Mouse (Mus musculus) liver, adult 2 months (tissue): ENCODE measurements around the gene Plppr5. TPM values are rescaled to one million over a fixed set of nuclear protein-coding genes. Genes with fewer than 3 reads are reported as not detected.
A peak's percentile ranks its signal among the peaks of the same experiment; 100 is the strongest.

Source experiments
- DNase-seq: peaks from one replicate; pipeline ENCODE4 v3.0.0-alpha.2; 2011; ENCODE audit warnings: low read depth, low spot score; ENCODE audit errors: extremely low read depth
- H3K27ac ChIP-seq: fragments of 200-500 bp; replicated peaks from 2 replicates; pipeline ENCODE4 v1.5.1; 2012; ENCODE audit warnings: low read depth, mild to moderate bottlenecking, control low read depth, inconsistent platforms, low read length; ENCODE audit not compliant: insufficient read depth
- H3K27me3 ChIP-seq: fragments of 200-500 bp; 2 replicates; pipeline ENCODE4 v1.6.1; 2012; ENCODE audit warnings: mild to moderate bottlenecking, moderate library complexity, low read length, inconsistent platforms; ENCODE audit not compliant: control insufficient read depth, insufficient read depth
- H3K36me3 ChIP-seq: fragments of 200-500 bp; 2 replicates; pipeline ENCODE4 v1.6.1; 2012; ENCODE audit warnings: low read length, inconsistent platforms; ENCODE audit not compliant: control insufficient read depth, insufficient read depth
- H3K4me1 ChIP-seq: fragments of 200-500 bp; 2 replicates; pipeline ENCODE4 v1.6.1; 2011; ENCODE audit warnings: low read length; ENCODE audit not compliant: control insufficient read depth, insufficient read depth
- H3K4me3 ChIP-seq: fragments of 200-500 bp; 2 replicates; pipeline ENCODE4 v1.5.1; 2011; ENCODE audit warnings: low read depth, mild to moderate bottlenecking, control low read depth, low read length, moderate library complexity; ENCODE audit not compliant: insufficient read depth
- H3K79me2 ChIP-seq: fragments of 200-500 bp; 2 replicates; pipeline ENCODE4 v1.6.1; 2012; ENCODE audit warnings: inconsistent platforms, mild to moderate bottlenecking, low read length, moderate library complexity; ENCODE audit not compliant: control insufficient read depth, insufficient read depth
- H3K9ac ChIP-seq: fragments of 200-500 bp; 2 replicates; pipeline ENCODE4 v1.6.1; 2012; ENCODE audit warnings: low read depth, mild to moderate bottlenecking, control low read depth, inconsistent platforms, low read length
- CTCF ChIP-seq: fragments of 200-500 bp; IDR thresholded peaks from 2 replicates; pipeline ENCODE4 v1.5.1; 2011; ENCODE audit warnings: low read depth, low read length, control low read depth
- POLR2A ChIP-seq: fragments of 200-500 bp; IDR thresholded peaks from 2 replicates; pipeline ENCODE4 v1.6.1; 2011; ENCODE audit warnings: low read length, control low read depth; ENCODE audit not compliant: insufficient read depth; ENCODE audit errors: extremely low read depth
- WGBS: fragments of 180-500 bp; shearing (Covaris S2); methylation state at CpG from one replicate; pipeline ENCODE4 v1.1.7; 2018; 5-methylcytosine and 5-hydroxymethylcytosine counted together
- polyA plus RNA-seq: library from polyadenylated mRNA; depleted of rRNA; stranded (reverse); fragments of >200 nt; gene quantifications from 2 replicates; pipeline ENCODE4 v1.2.3, GENCODE M21; 2012; rRNA removed
- total RNA-seq: library from RNA; depleted of rRNA; stranded (reverse); fragments of >200 nt; gene quantifications from 2 replicates; pipeline ENCODE4 v1.2.3, GENCODE M21; 2014; rRNA removed

Plppr5 gene
- total RNA-seq (0.18 and 0.20 TPM in 2 replicates), polyA plus RNA-seq (0.05 TPM in 1 of 2 replicates, not detected in the other)

- peaks cover 12% of the 10 kb centered on the region; the same call in 1 of the 2 replicates for H3K27me3 ChIP-seq
- no peaks in the 10 kb centered on the region for H3K36me3 ChIP-seq
- no peaks in the 10 kb centered on the region for H3K79me2 ChIP-seq
- DNase-seq, result no peak
- H3K4me3 ChIP-seq, result peak within 1 kb of the TSS; percentile 27; the same call in 1 of the 2 replicates
- TF ChIP-seq POLR2A (no peak), CTCF (no peak)
- H3K27ac ChIP-seq, result no peak within 1 kb of the TSS
- no peaks in the 10 kb centered on the region for H3K4me1 ChIP-seq
- H3K9ac ChIP-seq, result no peak within 1 kb of the TSS
- WGBS, result 26% methylated on average over 20 of the region's 20 CpGs
These were observed at the start of gene Plppr5 for GRCm38 (mm10) chr3:117574529-117575252. Gene Plppr5, plus strand, starts transcription at chr3:117574836.

GRCm38 (mm10) chr3:117549899-117550298 lies 24.7 kb upstream of the Plppr5 start:
- no peaks in the 10 kb centered on the region; the same call in 1 of the 2 replicates for H3K4me1 ChIP-seq
- no peak for TF ChIP-seq POLR2A
- no peak for TF ChIP-seq CTCF
- no peak for DNase-seq
- 82% methylated on average over 5 of the region's 5 CpGs for WGBS
- H3K27ac ChIP-seq, result no peak overlapping the region
- H3K27me3 ChIP-seq, result no peaks in the 10 kb centered on the region
- H3K4me3 ChIP-seq, result no peak overlapping the region
- H3K9ac ChIP-seq, result no peak overlapping the region
- no peaks in the 10 kb centered on the region for H3K79me2 ChIP-seq
- no peaks in the 10 kb centered on the region for H3K36me3 ChIP-seq

DNA sequence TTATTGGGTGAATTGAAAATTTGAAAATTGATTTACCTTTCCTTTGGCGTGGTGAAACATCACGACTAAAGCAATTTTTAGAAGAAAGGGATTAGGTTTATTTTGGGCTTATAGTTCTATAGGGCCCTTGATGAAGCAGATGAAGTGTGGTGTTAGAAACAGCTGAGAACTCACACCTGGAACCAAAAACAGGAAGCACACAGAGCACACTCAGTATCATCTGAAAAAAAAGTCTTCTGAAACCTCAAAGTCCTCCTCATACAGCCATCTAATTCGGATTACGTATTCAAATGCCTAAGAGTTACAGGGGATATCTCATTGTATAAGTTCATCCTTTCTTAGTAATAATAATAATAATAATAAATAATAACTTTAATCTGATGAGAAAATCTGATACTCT lies 24.1 kb upstream of the Plppr5 start:
- H3K4me1 ChIP-seq, result no peaks in the 10 kb centered on the region; the same call in 1 of the 2 replicates
- H3K79me2 ChIP-seq, result no peaks in the 10 kb centered on the region
- H3K9ac ChIP-seq, result no peak overlapping the region
- no peak for DNase-seq
- H3K36me3 ChIP-seq, result no peaks in the 10 kb centered on the region
- H3K4me3 ChIP-seq, result no peak overlapping the region
- H3K27me3 ChIP-seq, result no peaks in the 10 kb centered on the region
- no peak overlapping the region for H3K27ac ChIP-seq
- TF ChIP-seq CTCF, result no peak
- 90% methylated on average over 4 of the region's 4 CpGs for WGBS

DNA sequence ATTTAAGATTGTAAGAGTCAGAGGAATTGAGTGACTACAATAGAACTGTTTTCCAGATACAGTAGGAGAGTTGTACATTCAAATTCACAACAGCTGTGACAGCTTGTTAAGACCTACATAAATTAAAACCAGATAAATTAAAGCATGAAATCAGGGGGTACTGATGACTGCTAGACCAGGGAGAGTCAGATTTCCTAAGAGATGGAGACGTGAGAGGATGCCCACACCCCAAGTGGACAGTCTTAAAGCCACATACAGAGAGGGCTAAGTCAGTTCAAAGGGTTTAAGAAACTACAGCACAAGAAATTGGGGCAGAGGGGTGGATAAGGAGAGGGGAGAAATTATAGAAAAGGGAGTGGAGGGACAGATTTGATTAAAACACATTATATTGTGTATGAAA lies 17.7 kb upstream of the Plppr5 start:
- no peaks in the 10 kb centered on the region for H3K27me3 ChIP-seq
- no peaks in the 10 kb centered on the region; the same call in 1 of the 2 replicates for H3K4me1 ChIP-seq
- 67% methylated on average over 1 of the region's 1 CpGs for WGBS
- TF ChIP-seq POLR2A, result no peak
- no peak overlapping the region for H3K9ac ChIP-seq
- H3K4me3 ChIP-seq, result no peak overlapping the region
- no peak overlapping the region for H3K27ac ChIP-seq
- no peaks in the 10 kb centered on the region for H3K36me3 ChIP-seq
- H3K79me2 ChIP-seq, result no peaks in the 10 kb centered on the region
- no peak for DNase-seq

GRCm38 (mm10) chr3:117575253-117575927 lies 754 bp downstream of the Plppr5 start:
- no peak for DNase-seq
- Histone ChIP-seq H3K27me3 (peaks cover 12% of the 10 kb centered on the region; the same call in 1 of the 2 replicates), H3K79me2 (no peaks in the 10 kb centered on the region), H3K27ac (no peak overlapping the region), H3K4me1 (no peaks in the 10 kb centered on the region), H3K36me3 (no peaks in the 10 kb centered on the region), H3K4me3 (peak overlapping the region; percentile 27; the same call in 1 of the 2 replicates), H3K9ac (no peak overlapping the region)
- TF ChIP-seq CTCF, result no peak
- TF ChIP-seq POLR2A, result no peak
- WGBS, result 3% methylated on average over 69 of the region's 74 CpGs

DNA sequence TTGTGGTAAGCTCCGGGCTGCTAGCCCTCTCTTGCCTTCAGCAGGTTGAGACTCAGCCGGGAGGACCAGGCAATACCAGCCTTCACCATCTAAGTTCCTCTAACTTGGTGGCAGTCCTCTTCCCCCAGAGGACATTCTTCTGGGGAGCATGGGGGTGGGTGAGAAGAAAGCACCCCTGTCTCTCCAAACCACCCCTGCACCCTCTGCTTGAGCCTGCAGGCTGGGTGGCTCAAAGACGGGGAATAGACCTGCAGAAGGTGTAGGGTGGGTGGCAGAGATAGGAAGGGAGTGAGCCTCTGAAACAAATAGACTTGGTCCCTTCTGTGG lies 1.3 kb downstream of the Plppr5 start:
- no peaks in the 10 kb centered on the region for H3K36me3 ChIP-seq
- no peak for DNase-seq
- H3K27me3 ChIP-seq, result peaks cover 12% of the 10 kb centered on the region; the same call in 1 of the 2 replicates
- peak overlapping the region; percentile 27; the same call in 1 of the 2 replicates for H3K4me3 ChIP-seq
- WGBS, result 24% methylated on average over 3 of the region's 3 CpGs
- H3K79me2 ChIP-seq, result no peaks in the 10 kb centered on the region
- H3K4me1 ChIP-seq, result no peaks in the 10 kb centered on the region
- no peak overlapping the region for H3K27ac ChIP-seq
- TF ChIP-seq POLR2A (no peak), CTCF (no peak)
- no peak overlapping the region for H3K9ac ChIP-seq
